Mouse (Mus musculus) MEL-GATA-1-ER (cell line): ENCODE measurements at regions not wholly inside any gene's neighbourhood (a gene's known extent, or its start where the extent isn't known, plus 50 kb on each side); places are given as distances from the start of the nearest gene placed in this dataset.
A peak's percentile ranks its signal among the peaks of the same experiment; 100 is the strongest.

Experiments used
- DNase-seq: peaks from one replicate; pipeline ENCODE4 v3.0.0-alpha.2; 2012; ENCODE audit warnings: low read depth; ENCODE audit errors: extremely low read depth

DNA sequence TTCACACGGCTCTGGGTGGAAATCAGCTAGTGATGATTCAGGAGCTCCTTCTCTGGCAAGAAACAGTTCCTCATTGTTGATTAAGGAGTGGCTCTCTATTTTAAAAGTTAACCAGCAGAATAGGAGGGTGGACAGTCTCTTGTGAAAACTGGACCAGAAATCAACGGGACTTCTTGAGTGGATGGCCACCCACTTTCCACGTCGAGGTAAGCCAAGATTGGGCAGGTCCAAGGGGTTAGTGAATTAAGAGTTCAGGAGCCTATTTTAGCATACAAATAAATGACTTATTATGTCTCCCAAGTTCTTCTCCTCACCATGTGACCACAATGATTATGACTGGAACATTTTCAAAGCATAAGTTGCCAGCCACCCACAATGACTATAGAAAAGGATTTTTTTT lies 77.7 kb upstream of the Dkk2 start:
- no peak for DNase-seq

DNA sequence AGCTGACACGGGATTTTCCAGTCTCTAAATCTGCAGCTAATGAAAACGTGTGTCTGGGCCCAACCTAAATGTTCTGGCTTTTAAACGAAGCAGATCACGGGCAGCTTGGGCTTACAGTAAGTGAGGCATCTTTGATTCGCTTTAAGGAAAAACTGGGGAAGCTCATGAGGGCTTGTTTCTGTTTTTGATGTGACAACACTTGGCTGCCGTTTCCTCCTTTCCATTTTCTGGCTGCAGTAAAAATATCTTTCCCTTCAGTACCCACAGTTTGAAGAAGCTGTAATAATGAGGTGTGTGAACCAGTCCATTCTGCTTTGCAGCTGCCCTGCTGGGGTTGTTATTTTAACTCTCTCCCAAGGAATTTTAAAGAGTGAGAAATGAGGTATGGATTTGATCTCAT lies 69.9 kb upstream of the Dkk2 start:
- DNase-seq = no peak

DNA sequence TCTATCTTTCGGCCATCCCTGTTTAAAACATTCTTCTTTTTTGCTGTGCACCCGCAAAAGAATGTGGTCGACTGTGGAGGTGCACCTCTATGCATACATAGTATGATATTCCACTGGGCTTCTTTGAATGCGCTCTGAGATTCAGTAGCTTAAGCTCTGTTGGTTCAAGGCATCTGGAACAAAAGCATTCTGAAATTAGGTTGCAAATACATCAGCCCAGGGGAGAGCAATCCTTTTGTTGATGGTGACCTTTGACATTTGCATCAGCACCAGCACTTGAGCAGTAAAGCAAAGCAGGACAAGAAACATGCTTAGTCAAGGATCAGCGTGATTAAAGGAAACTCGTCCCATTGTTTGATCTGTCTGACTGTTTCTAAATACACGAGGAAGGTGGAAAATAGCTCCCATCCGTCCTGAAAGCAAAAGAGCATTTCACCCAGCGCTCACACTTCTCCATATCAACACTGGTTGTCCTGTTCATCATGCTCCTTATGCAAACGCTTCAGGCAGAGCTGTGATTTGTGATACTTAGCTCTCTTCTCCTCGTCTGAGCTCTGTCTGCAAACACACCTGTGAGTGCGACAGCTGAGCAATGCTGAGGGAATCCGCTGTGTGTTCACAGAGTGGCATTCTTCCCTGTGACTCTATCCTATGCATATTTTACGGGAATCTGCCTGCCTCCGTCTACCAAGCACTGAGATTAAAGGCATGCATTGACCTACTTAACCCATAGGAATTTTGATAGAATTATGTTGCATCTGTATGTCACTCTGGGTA lies 67.4 kb upstream of the Dkk2 start:
- DNase-seq = no peak

DNA sequence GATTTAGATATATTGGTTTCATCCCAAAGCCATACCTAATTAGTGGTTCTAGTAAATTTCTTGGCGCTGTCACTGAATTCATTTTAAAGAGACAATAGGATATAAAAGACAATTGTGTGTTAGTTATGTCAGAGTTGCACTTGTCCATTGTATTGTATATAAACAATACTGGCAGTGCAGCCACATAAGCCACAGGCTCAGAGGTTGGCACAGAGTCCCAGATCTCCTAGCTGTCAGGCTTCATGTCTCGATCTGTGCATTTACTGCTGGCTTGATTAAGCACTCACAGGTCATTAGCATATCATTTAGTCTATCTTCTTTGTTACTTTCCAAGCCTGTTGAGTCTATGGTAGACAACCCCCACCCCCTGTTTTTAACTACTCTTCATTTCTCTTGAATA lies 66.6 kb upstream of the Dkk2 start:
- DNase-seq = no peak

DNA sequence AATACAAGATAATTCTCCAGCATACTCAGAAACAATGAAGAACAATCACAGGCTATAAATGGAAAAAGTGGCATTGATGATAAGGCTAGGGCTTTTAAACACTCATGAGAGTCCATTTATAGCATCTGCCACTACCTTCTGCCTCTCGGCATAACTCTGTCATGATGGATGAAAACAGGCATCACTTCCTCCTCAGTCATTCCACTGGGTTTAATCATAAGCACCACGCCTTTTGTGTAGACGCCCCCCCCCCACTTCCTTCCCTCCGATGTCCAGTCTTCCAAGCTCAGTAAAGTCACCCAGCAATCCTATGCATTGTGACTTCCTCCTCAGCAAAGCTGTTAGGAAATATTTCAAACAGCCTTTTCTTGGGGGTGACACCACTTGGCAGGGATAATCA lies 63.1 kb upstream of the Dkk2 start:
- no peak for DNase-seq

DNA sequence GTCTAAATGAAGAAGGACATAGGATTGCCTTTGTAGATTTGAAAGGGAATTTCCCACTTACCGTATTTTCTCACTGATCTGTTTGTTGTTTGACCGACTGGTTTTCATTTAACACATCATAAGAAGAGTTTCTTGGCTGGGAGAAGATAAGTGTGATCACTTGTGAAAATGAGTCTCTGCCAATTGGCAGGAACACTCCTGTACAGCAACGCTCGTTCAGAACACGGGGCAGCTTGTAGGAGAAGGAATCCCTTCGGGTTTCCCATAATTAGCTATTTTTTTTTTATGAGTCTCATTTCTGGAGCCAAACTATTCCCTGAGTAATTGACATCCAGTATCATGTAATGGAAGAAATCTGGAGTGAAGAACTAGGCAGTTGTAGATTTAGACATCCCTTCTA lies 61.8 kb upstream of the Dkk2 start:
- DNase-seq = no peak

DNA sequence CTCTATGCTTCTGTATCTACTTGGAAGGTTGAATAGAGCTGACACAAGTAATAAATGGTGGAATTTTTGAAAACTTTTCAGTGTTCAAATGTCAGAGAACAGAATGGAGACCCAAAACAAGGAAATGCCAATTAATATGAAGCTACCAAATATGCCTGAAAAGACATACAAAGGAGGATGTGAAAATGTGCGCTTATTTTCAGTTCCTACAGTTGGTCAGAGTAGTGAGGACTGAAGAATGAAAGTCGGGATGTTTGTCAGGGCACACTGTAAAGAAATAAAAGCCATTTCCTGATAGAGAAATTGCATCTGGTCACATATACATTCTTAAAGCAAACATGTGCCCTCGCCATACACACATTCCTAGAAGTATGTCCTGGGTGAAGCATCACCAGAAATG lies 56.0 kb upstream of the Dkk2 start:
- DNase-seq = no peak

DNA sequence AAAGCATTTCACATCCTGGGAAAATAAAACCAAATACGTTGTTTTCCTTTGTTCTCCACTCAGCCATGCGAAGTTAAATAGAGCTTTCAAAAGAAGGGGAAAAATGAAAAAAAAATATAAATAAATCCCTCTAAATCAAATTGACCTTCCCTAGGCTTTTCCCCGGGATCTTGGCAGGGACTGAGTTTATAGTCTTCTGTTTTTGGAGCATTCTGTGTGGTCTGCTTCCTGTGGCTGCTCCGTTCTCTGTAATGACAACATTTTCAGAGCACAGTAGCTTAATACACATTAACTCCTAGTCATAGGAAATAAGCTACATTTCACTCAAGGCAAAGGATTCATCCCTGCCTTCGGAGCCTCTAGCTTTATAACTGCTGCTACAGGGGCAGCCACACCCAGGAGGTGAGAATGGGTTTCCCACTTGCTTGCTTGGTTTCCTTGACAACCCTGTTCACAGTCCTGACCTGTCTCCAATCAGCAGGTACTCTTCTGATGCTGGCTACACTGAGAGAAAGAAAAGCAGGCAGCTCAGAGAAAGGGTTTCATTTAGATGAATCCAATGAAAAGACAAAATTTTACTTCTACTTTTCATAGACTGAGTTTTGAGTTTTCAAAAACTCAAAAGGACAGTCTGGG lies 51.9 kb upstream of the Dkk2 start:
- no peak for DNase-seq

DNA sequence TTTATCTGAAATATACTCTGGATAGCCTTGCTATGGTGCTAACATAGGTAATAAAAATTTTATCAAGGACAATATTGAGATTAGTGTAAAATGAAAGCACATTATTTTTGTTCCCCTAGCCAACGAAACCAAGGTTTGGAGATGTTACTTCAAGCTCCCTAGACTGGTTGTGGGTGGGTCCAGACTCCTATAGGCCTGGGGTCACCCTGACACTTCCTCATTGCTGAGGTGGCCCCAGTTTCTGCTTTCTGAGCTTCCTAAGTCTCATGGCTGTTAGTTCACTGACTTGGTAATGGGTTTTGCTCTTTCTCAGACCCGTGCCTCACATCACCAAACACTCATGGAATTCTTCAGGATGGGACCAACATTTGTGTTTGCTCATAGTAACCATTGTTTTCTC lies 49.9 kb upstream of the Dkk2 start:
- peak; percentile 2 for DNase-seq
